Mouse (Mus musculus): ENCODE data around the gene Filip1l. TPM values are rescaled to one million over a fixed set of nuclear protein-coding genes. Genes with fewer than 3 reads are reported as not detected.

Gene Filip1l
- polyA plus RNA-seq, 1 experiment from 2014 or later = 24.3 TPM

DNA sequence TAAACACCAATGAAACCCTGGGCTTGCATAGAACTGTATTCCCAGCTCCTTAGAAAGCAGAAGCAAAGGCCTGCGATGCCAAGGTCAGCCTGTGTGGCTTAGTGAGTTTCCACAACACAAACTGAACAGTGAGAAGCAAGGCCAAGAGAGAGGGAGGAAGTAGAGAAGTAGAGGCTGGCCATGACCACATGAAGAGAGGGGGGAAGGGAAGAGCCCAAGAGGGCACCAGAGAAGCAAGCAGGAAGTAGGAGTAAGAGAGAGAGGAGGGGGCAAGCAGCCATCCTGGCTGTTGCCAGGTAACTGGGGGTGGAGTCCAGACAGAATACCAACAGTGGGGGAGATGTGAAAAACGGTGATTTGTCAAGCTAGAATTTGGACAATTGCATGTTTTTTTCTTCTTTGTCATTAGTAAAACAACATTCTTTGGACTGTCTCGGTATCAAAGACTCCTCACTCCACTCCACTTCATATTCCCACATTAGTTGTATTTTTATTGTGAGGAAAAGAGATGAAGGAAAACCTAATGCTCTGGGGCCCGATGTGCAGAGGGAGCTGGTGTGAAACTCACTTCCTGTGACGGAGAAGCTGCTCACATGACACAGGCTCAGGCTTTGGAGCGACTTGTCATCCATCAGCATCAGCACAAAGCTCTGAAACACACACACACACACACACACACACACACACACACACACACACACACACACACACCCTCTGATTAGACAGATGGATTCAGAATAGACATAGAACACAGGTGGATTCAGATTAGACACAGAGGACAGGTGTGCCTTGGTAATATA lies 70.3 kb downstream of the Filip1l start:
- WGBS = 58% methylated on average over 6 of the region's 6 CpGs
- no peak overlapping the region for H3K4me2 ChIP-seq (ENCODE audit: low read depth, severe bottlenecking)
- no peak overlapping the region for H3K4me3 ChIP-seq (ENCODE audit: low read depth, low read length)
- DNase-seq (ENCODE audit: low spot score) (no peak), ATAC-seq (ENCODE audit: insufficient number of reproducible peaks, low FRiP score, low TSS enrichment, low read depth) (no peak)
- H3K4me1 ChIP-seq (ENCODE audit: control insufficient read depth, insufficient read depth, low read length) = peaks cover 15% of the 10 kb centered on the region
- H3K27me3 ChIP-seq (ENCODE audit: control insufficient read depth, insufficient read depth, low read length) = no peaks in the 10 kb centered on the region
- no peak overlapping the region for H3K9ac ChIP-seq (ENCODE audit: low read length)
- H3K36me3 ChIP-seq (ENCODE audit: control insufficient read depth, insufficient read depth, low read length) = no peaks in the 10 kb centered on the region
- H3K9me3 ChIP-seq (ENCODE audit: control insufficient read depth, low read length) = no peaks in the 10 kb centered on the region
- no peak overlapping the region for H3K27ac ChIP-seq (replicated peaks; ENCODE audit: low read depth, low read length)

DNA sequence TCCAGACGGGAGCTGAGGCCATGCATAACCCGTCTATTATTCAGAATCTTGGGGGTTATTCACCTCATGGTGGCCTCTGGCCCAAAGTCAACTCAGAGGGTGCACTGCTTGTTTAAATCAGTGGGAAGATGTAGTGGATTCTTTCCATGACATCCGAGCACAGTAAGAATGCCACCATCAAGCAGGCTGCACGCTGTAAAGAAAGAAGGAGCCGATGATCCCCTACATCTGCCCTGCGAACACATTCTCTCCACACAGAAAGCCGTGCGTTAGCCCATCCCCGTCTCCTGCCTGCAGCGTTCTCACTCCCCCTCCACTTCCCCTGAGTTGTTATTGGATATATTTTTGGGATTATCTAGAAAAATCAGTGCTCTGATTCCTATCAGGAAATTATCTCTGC lies 73.8 kb downstream of the Filip1l start:
- Histone ChIP-seq H3K4me3 (ENCODE audit: low read depth, low read length) (no peak overlapping the region), H3K4me2 (ENCODE audit: low read depth, severe bottlenecking) (no peak overlapping the region), H3K9ac (ENCODE audit: low read length) (no peak overlapping the region), H3K27me3 (ENCODE audit: control insufficient read depth, insufficient read depth, low read length) (no peaks in the 10 kb centered on the region), H3K9me3 (ENCODE audit: control insufficient read depth, low read length) (no peaks in the 10 kb centered on the region), H3K4me1 (ENCODE audit: control insufficient read depth, insufficient read depth, low read length) (peaks cover 9% of the 10 kb centered on the region), H3K36me3 (ENCODE audit: control insufficient read depth, insufficient read depth, low read length) (no peaks in the 10 kb centered on the region), H3K27ac (replicated peaks; ENCODE audit: low read depth, low read length) (no peak overlapping the region)
- WGBS = 72% methylated on average over 10 of the region's 10 CpGs
- no peak for ATAC-seq (ENCODE audit: insufficient number of reproducible peaks, low FRiP score, low TSS enrichment, low read depth)
- no peak for DNase-seq (ENCODE audit: low spot score)

DNA sequence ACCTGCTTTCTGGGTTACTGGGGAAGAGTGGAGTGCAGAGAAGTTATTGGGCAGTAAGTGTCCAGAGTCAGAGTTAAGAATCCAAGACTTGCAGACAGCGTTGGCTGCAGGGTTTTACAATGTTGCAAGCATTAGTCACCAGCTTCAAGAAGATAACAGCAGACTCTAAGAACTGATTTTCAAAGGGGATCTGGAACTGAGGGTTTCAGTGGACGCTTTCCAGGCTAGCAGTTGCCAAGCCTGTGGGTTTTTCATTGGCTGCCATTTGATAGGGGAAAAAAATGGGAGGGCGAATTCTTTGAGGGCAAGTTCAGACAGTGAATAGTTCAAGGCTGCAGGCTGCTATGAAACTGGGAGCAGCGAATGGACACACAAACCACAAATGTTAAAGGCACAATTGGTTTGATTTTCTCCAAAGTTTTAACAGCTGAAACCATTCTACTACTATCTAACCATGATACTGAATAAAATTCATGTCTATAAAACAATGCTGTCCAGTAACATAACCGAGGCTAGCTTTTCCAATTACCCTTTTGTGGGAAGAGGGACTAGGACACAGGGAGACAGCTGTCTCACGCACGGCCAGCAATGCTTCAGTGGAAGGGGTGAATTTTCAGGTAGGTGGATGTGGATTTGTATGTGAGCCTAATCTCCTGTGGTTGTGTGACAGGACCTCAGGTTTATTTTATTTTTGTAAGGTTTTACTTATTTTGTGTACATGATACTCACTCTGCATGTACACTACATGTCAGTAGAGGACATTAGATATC lies 74.8 kb downstream of the Filip1l start:
- WGBS = 72% methylated on average over 7 of the region's 7 CpGs
- ATAC-seq (ENCODE audit: insufficient number of reproducible peaks, low FRiP score, low TSS enrichment, low read depth) = no peak

GRCm38 (mm10) chr16:57428977-57429376 lies 76.1 kb downstream of the Filip1l start:
- H3K27me3 ChIP-seq (ENCODE audit: control insufficient read depth, insufficient read depth, low read length) = no peaks in the 10 kb centered on the region
- no peaks in the 10 kb centered on the region for H3K9me3 ChIP-seq (ENCODE audit: control insufficient read depth, low read length)
- no peak overlapping the region for H3K4me3 ChIP-seq (ENCODE audit: low read depth, low read length)
- no peak overlapping the region for H3K27ac ChIP-seq (replicated peaks; ENCODE audit: low read depth, low read length)
- ATAC-seq (ENCODE audit: insufficient number of reproducible peaks, low FRiP score, low TSS enrichment, low read depth) (no peak), DNase-seq (ENCODE audit: low spot score) (no peak)
- H3K9ac ChIP-seq (ENCODE audit: low read length) = no peak overlapping the region
- no peak overlapping the region for H3K4me2 ChIP-seq (ENCODE audit: low read depth, severe bottlenecking)
- WGBS = 80% methylated on average over 5 of the region's 5 CpGs
- H3K4me1 ChIP-seq (ENCODE audit: control insufficient read depth, insufficient read depth, low read length) = no peaks in the 10 kb centered on the region
- H3K36me3 ChIP-seq (ENCODE audit: control insufficient read depth, insufficient read depth, low read length) = no peaks in the 10 kb centered on the region

More for the DNA sequence above, 74.8 kb downstream of the Filip1l start:
- Histone ChIP-seq H3K4me3 (ENCODE audit: low read depth, low read length) (no peak overlapping the region), H3K27me3 (ENCODE audit: control insufficient read depth, insufficient read depth, low read length) (no peaks in the 10 kb centered on the region), H3K4me2 (ENCODE audit: low read depth, severe bottlenecking) (no peak overlapping the region), H3K4me1 (ENCODE audit: control insufficient read depth, insufficient read depth, low read length) (peaks cover 4% of the 10 kb centered on the region), H3K9ac (ENCODE audit: low read length) (no peak overlapping the region), H3K36me3 (ENCODE audit: control insufficient read depth, insufficient read depth, low read length) (no peaks in the 10 kb centered on the region), H3K27ac (replicated peaks; ENCODE audit: low read depth, low read length) (no peak overlapping the region), H3K9me3 (ENCODE audit: control insufficient read depth, low read length) (no peaks in the 10 kb centered on the region)
- DNase-seq (ENCODE audit: low spot score) = no peak

DNA sequence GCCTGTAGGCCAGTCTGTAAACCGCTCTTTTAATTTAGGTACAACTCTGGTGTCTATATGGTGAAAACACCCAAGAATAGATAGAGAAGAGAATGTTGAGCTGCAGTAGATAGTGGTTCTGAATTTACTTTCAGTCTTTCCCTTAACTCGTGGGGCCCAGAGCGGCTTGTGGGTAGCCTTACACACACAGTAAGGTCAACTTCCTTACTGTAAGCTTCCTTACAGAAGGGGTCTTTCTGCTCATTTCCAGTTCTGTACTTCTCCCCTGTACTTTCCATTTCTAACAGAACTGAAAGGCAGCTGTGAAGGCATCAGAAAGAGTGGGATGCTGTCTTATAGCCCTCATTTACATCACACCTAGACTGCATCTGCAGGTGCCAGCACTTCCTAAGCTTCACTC lies 78.4 kb downstream of the Filip1l start:
- no peak for DNase-seq (ENCODE audit: low spot score)
- Histone ChIP-seq H3K4me1 (ENCODE audit: control insufficient read depth, insufficient read depth, low read length) (no peaks in the 10 kb centered on the region), H3K9me3 (ENCODE audit: control insufficient read depth, low read length) (no peaks in the 10 kb centered on the region), H3K27ac (replicated peaks; ENCODE audit: low read depth, low read length) (no peak overlapping the region), H3K4me3 (ENCODE audit: low read depth, low read length) (no peak overlapping the region), H3K4me2 (ENCODE audit: low read depth, severe bottlenecking) (no peak overlapping the region), H3K27me3 (ENCODE audit: control insufficient read depth, insufficient read depth, low read length) (no peaks in the 10 kb centered on the region), H3K36me3 (ENCODE audit: control insufficient read depth, insufficient read depth, low read length) (no peaks in the 10 kb centered on the region), H3K9ac (ENCODE audit: low read length) (no peak overlapping the region)
- WGBS = 87% methylated on average over 3 of the region's 3 CpGs
- ATAC-seq (ENCODE audit: insufficient number of reproducible peaks, low FRiP score, low TSS enrichment, low read depth) = no peak

- ATAC-seq (ENCODE audit: insufficient number of reproducible peaks, low FRiP score, low TSS enrichment, low read depth) = no peak
- Histone ChIP-seq H3K9me3 (ENCODE audit: control insufficient read depth, low read length) (no peaks in the 10 kb centered on the region), H3K4me1 (ENCODE audit: control insufficient read depth, insufficient read depth, low read length) (peaks cover 4% of the 10 kb centered on the region), H3K27me3 (ENCODE audit: control insufficient read depth, insufficient read depth, low read length) (no peaks in the 10 kb centered on the region), H3K4me2 (ENCODE audit: low read depth, severe bottlenecking) (no peak overlapping the region), H3K4me3 (ENCODE audit: low read depth, low read length) (no peak overlapping the region), H3K27ac (replicated peaks; ENCODE audit: low read depth, low read length) (no peak overlapping the region), H3K36me3 (ENCODE audit: control insufficient read depth, insufficient read depth, low read length) (no peaks in the 10 kb centered on the region), H3K9ac (ENCODE audit: low read length) (no peak overlapping the region)
- 76% methylated on average over 4 of the region's 4 CpGs for WGBS
- DNase-seq (ENCODE audit: low spot score) = no peak
These were observed 80.3 kb downstream of the Filip1l start for GRCm38 (mm10) chr16:57433173-57433572.

DNA sequence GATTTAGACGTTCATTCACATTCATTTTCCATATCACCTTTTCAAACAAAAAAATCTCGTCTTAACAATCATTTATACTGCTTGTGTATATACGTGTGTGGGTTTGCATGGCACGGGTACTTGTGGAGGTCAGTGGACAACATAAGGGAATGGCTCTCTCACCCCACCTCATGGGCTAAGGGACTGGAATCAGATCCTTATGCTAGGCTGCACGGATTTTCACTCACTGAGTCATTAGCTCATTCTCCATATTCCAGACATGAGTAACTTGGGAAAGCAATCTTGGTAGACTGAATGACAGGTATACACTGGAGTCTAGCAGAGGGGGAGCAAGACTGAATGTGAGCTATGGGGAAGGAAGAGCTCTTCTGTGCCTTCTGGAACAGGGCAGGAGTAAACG lies 80.8 kb downstream of the Filip1l start:
- WGBS = 89% methylated on average over 6 of the region's 6 CpGs
- H3K9ac ChIP-seq (ENCODE audit: low read length) = no peak overlapping the region
- DNase-seq (ENCODE audit: low spot score) (no peak), ATAC-seq (ENCODE audit: insufficient number of reproducible peaks, low FRiP score, low TSS enrichment, low read depth) (no peak)
- H3K9me3 ChIP-seq (ENCODE audit: control insufficient read depth, low read length) = no peaks in the 10 kb centered on the region
- H3K36me3 ChIP-seq (ENCODE audit: control insufficient read depth, insufficient read depth, low read length) = no peaks in the 10 kb centered on the region
- no peaks in the 10 kb centered on the region for H3K27me3 ChIP-seq (ENCODE audit: control insufficient read depth, insufficient read depth, low read length)
- H3K4me3 ChIP-seq (ENCODE audit: low read depth, low read length) = no peak overlapping the region
- H3K4me1 ChIP-seq (ENCODE audit: control insufficient read depth, insufficient read depth, low read length) = peaks cover 9% of the 10 kb centered on the region
- no peak overlapping the region for H3K4me2 ChIP-seq (ENCODE audit: low read depth, severe bottlenecking)
- no peak overlapping the region for H3K27ac ChIP-seq (replicated peaks; ENCODE audit: low read depth, low read length)

DNA sequence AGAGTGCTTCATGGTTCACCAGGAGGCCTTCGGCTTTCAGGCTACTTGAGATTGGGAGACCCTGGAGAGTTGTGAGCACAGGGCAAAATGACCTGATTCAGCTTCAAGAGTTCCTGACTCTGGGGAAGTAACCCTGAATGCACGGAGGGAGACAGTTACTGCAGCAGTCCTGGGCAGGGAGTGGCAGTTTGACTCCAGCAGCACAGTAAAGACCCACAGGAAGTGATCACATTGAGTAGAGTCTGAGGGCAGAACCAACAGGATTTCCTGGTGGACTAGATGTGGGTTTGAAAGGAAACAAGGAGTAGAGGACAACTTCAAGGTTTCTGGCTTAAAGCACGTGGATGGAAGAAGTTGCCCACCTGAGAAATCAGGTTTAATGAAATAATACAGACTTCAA lies 81.7 kb downstream of the Filip1l start:
- 66% methylated on average over 3 of the region's 3 CpGs for WGBS
- H3K4me1 ChIP-seq (ENCODE audit: control insufficient read depth, insufficient read depth, low read length) = peaks cover 9% of the 10 kb centered on the region
- H3K4me2 ChIP-seq (ENCODE audit: low read depth, severe bottlenecking) = no peak overlapping the region
- no peak overlapping the region for H3K27ac ChIP-seq (replicated peaks; ENCODE audit: low read depth, low read length)
- no peak overlapping the region for H3K9ac ChIP-seq (ENCODE audit: low read length)
- ATAC-seq (ENCODE audit: insufficient number of reproducible peaks, low FRiP score, low TSS enrichment, low read depth) (no peak), DNase-seq (ENCODE audit: low spot score) (no peak)
- H3K4me3 ChIP-seq (ENCODE audit: low read depth, low read length) = no peak overlapping the region
- no peaks in the 10 kb centered on the region for H3K9me3 ChIP-seq (ENCODE audit: control insufficient read depth, low read length)
- H3K36me3 ChIP-seq (ENCODE audit: control insufficient read depth, insufficient read depth, low read length) = no peaks in the 10 kb centered on the region
- no peaks in the 10 kb centered on the region for H3K27me3 ChIP-seq (ENCODE audit: control insufficient read depth, insufficient read depth, low read length)
